8 mouse cellular contexts compared by ENCODE assay signal in the genomic region with DNA sequence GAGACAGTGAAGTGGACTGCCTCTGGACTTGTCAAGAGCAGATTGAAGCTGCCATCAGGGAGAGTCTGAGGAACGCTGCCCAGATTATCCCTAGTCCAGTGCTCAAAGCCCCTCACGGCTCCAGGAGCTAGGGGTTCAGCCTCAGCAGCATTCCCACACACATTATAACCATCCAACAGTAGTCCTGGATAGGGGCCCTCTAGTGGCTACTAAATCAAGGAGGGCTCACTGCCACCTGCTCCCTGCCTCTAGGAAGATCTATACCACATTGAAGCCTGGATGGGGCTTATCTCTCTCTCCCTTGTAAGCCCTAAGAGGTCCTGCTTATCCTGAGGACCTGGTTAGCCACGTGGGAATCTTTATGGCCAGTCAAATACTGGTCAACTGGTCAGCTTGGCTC. TPM values are rescaled to one million over a fixed set of nuclear protein-coding genes. Genes with fewer than 3 reads are reported as not detected.
DNase-seq lines count a peak whose midpoint lies in the region; ATAC-seq and TF ChIP-seq lines count a peak whose summit lies in the region.

No protein-coding gene starts in this region.

- no peak overlapping the region for H3K4me3 ChIP-seq in heart, embryonic 16.5 days (ENCODE audit: low read length)
- no peak overlapping the region for H3K4me3 ChIP-seq in liver, embryonic 16.5 days (ENCODE audit: low read depth, low read length)

- H3K4me1 ChIP-seq in heart, embryonic 16.5 days (ENCODE audit: control insufficient read depth, insufficient read depth, low read length): peaks cover 69% of the 10 kb centered on the region
- H3K4me1 ChIP-seq in liver, embryonic 16.5 days (ENCODE audit: control insufficient read depth, low read depth, low read length): peaks cover 5% of the 10 kb centered on the region

- TF ChIP-seq POLR2A in brain, embryonic 14.5 days (IDR thresholded peaks at IDR 0.05; ENCODE audit: borderline replicate concordance, extremely low read depth, insufficient read depth, insufficient read length, poor library complexity, severe bottlenecking): no peak

- DNase-seq in heart, postnatal 14 days: no peak
- peak; percentile 22 for DNase-seq in ES-CJ7 (ENCODE audit: low read depth, low spot score)
- DNase-seq in brain, embryonic 14.5 days (ENCODE audit: low read depth): peak; percentile 30
- no peak for DNase-seq in layer of hippocampus, postnatal 36 days
- DNase-seq in cerebellum, postnatal 14 days: no peak
- DNase-seq in left cerebral cortex, postnatal 36 days (ENCODE audit: low spot score in 2 of 2): no peak

- 0 out of 2 replicates have a peak overlapping the region, but pooled peaks have one; percentile 30 for H3K9ac ChIP-seq in heart, embryonic 16.5 days (ENCODE audit: low read length)
- no peak overlapping the region for H3K9ac ChIP-seq in liver, embryonic 16.5 days (ENCODE audit: low read depth, low read length)

- no peaks in the 10 kb centered on the region for H3K9me3 ChIP-seq in heart, embryonic 16.5 days (replicated peaks; ENCODE audit: control insufficient read depth, low read length)
- no peaks in the 10 kb centered on the region for H3K9me3 ChIP-seq in liver, embryonic 16.5 days (replicated peaks; ENCODE audit: control insufficient read depth, low read length)

- no peaks in the 10 kb centered on the region for H3K27me3 ChIP-seq in heart, embryonic 16.5 days (ENCODE audit: control insufficient read depth, insufficient read depth, low read length)
- no peaks in the 10 kb centered on the region for H3K27me3 ChIP-seq in liver, embryonic 16.5 days (ENCODE audit: control insufficient read depth, insufficient read depth, low read depth, low read length)

- TF ChIP-seq CTCF in brain, embryonic 14.5 days (IDR thresholded peaks at IDR 0.05; ENCODE audit: borderline replicate concordance, extremely low read depth, insufficient read depth, insufficient read length): peak; percentile 48; the same call in 1 of the 2 replicates

- ATAC-seq in heart, embryonic 16.5 days (replicated peaks; ENCODE audit: extremely low read depth, insufficient read depth, low FRiP score): peak; percentile 49
- peak; percentile 59 for ATAC-seq in liver, embryonic 16.5 days (ENCODE audit: low read depth)

- H3K36me3 ChIP-seq in heart, embryonic 16.5 days (ENCODE audit: control insufficient read depth, insufficient read depth): no peaks in the 10 kb centered on the region
- no peaks in the 10 kb centered on the region for H3K36me3 ChIP-seq in liver, embryonic 16.5 days (ENCODE audit: control insufficient read depth, insufficient read depth)

- intact Hi-C loops in heart, postnatal 14 days (cut with DNase I): no loop called here
- intact Hi-C loops in left cerebral cortex, postnatal 36 days (cut with DNase I): no loop called here

- peak overlapping the region; percentile 14; the same call in 1 of the 2 replicates for H3K4me2 ChIP-seq in heart, embryonic 16.5 days (ENCODE audit: low read depth, low read length)
- no peak overlapping the region for H3K4me2 ChIP-seq in liver, embryonic 16.5 days (ENCODE audit: low read depth, low read length)

- peak overlapping the region; percentile 34 for H3K27ac ChIP-seq in heart, embryonic 16.5 days (ENCODE audit: low read length)
- H3K27ac ChIP-seq in liver, embryonic 16.5 days (ENCODE audit: low read length): no peak overlapping the region

- WGBS in heart, embryonic 16.5 days: 12% methylated on average over 3 of the region's 3 CpGs
- 51% methylated on average over 3 of the region's 3 CpGs for WGBS in liver, embryonic 16.5 days (ENCODE audit: insufficient replicate concordance)

RNA-seq across cellular contexts. Expression of a gene that starts 16.1 kb away (rescaled TPM):
- 28.8 and 30.2 TPM in 2 replicates for polyA plus RNA-seq in heart, embryonic 16.5 days (2015; fragmentation: Nextera tagmentation; extraction: Ambion mirVana)
- total RNA-seq in heart, postnatal 14 days (2021): 10 to 100 TPM; 68.2 to 78.9 TPM
- 21.0 and 24.2 TPM in 2 replicates for polyA plus RNA-seq in brain, embryonic 14.5 days (2012; rRNA removed)
- polyA plus RNA-seq in liver, embryonic 16.5 days (2015; fragmentation: Nextera tagmentation; extraction: Ambion mirVana): 8.2 and 9.0 TPM in 2 replicates
- 10 to 100 TPM; 62.1 to 62.4 TPM for total RNA-seq in layer of hippocampus, postnatal 36 days (2021)
- 10 to 100 TPM; 83.9 to 99.7 TPM for total RNA-seq in left cerebral cortex, postnatal 36 days (2021)

Comparison
In these comparisons a context has a peak if more than half of its experiments do, and no peak if none do; other contexts are left out.
1. DNase-seq: peak in ES-CJ7 (single experiment) and brain, embryonic 14.5 days (single experiment); none in heart, postnatal 14 days (0 of 2), layer of hippocampus, postnatal 36 days (0 of 2), cerebellum, postnatal 14 days (0 of 2) and left cerebral cortex, postnatal 36 days (0 of 2).